Mouse (Mus musculus): ENCODE results near the gene Mpp6. TPM values are rescaled to one million over a fixed set of nuclear protein-coding genes. Genes with fewer than 3 reads are reported as not detected.

Mpp6 gene
- 1.0 and 1.8 TPM in 2 replicates for polyA plus RNA-seq (2012; rRNA removed; ENCODE audit: low replicate concordance)

DNA sequence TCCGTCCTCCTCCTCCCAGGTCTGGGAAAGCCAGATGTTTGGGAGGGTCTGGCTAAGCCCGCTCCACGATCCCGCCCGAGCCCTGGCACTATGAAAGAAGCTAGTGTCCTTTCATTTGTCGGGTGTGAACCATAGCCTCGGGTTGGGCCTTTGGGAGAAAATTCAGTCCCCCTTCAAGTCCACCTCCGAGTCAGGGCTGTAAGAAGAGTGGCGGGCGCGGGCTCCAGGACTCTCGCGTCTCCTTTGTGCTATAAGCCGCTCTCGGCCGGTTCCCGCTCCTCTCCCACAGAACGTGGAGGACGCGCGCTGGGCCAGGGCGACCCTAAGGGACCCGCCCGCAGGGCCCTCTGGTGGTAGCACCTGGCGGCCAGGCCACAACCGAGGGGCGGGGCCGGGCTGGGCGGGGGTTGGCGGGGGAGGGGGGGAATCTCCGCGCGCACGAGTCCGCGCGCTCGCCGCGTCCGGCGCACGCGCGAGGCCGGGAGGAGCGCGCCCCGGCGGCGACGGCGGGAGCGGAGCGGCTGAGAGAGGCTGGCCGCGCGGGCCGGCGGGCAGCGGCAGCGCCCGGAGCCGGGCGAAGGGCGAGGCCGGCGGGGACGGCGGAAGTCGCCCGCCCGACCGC, at the start of gene Mpp6:
Gene Mpp6, plus strand, starts transcription at position 485 of the 622 bp plus-strand sequence.

Other genes with a start within 250 kb of the Mpp6 start
- gene Gsdme, start 153.6 kb downstream of the Mpp6 start, polyA plus RNA-seq (2012; rRNA removed; ENCODE audit: low replicate concordance), result 0.67 and 7.0 TPM in 2 replicates